Mouse (Mus musculus) cortical plate, adult 2 months (tissue): ENCODE data around the gene Ninj2.

Experiments used
- CTCF ChIP-seq: fragments of 200-500 bp; IDR thresholded peaks from 2 replicates; pipeline ENCODE4 v1.5.1; 2011; ENCODE audit warnings: mild to moderate bottlenecking, control low read depth, low read length; ENCODE audit not compliant: insufficient read depth; ENCODE audit errors: extremely low read depth
- POLR2A ChIP-seq: fragments of 200-500 bp; IDR thresholded peaks from 2 replicates; pipeline ENCODE4 v1.6.1; 2011; ENCODE audit warnings: mild to moderate bottlenecking, low read length, control low read depth; ENCODE audit not compliant: insufficient read depth; ENCODE audit errors: extremely low read depth

DNA sequence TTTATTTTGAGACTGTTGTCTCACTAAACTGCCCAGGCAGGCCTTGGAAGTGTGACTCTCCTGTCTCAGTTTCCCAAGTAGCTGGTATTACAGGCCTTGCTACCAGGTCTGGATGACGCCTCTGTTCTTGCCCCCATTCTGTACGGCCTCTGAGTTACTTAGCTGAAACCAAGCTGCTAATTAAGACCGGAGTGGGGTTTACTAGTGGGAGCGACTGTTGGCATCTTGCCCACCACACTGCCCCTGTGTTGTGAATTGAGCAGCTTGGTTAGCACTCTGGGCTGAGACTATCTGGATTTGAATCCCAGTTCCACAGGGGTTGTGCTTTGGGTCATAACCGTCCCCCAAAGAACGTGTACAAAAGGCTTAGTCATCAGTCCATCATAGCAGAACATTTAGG is 64.3 kb downstream of the Ninj2 start:
- TF ChIP-seq POLR2A = no peak
- no peak for TF ChIP-seq CTCF
